Mouse (Mus musculus): ENCODE results near the gene Gjb3.
A peak's percentile ranks its signal among the peaks of the same experiment; 100 is the strongest.

Gjb3 gene

DNA sequence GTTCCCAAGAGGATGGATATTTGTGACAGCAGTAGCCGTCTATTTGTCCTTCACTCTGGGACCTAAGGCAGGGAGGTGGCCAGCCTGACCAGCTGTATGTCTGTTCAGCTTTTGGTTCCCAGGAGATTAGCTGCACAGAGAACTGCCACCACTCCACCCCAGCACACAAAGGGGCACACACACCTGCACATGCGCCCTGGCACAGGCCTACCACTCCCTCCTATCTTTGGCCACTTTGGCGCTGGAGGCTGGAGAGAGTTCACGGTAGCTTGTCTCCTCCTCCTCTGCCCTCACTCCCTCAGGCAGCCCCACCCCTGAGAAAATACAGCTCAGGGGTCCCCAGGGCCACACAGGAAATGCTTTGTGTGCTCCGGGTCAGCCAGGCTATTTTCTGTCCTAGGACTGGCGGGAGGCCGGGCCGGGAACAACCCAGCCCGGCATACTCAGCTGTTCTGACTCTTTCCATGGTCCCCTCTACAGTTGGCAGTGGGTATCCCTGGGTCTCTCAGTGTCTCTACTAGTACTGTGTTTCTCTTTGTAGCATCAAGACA is 52.1 kb downstream of the Gjb3 start:
- peak; percentile 51 for DNase-seq
